Mouse (Mus musculus): ENCODE results near the gene Colq. TPM values are rescaled to one million over a fixed set of nuclear protein-coding genes. Genes with fewer than 3 reads are reported as not detected.
A peak's percentile ranks its signal among the peaks of the same experiment; 100 is the strongest.

Colq gene
- polyA plus RNA-seq, 1 experiment: not detected

GRCm38 (mm10) chr14:31583082-31583481, 8.1 kb downstream of the Colq start:
- H3K27me3 ChIP-seq (ENCODE audit: control insufficient read depth): peaks cover 8% of the 10 kb centered on the region; the same call in 1 of the 2 replicates
- no peak overlapping the region for H3K4me3 ChIP-seq (replicated peaks)
- H3K4me1 ChIP-seq (ENCODE audit: control insufficient read depth): no peaks in the 10 kb centered on the region; the same call in 1 of the 2 replicates
- no peaks in the 10 kb centered on the region; the same call in 1 of the 2 replicates for H3K36me3 ChIP-seq (ENCODE audit: control insufficient read depth)
- peaks cover 12% of the 10 kb centered on the region for H3K9me3 ChIP-seq (ENCODE audit: control insufficient read depth, low read length)
- TF ChIP-seq TAL1 (IDR thresholded peaks at IDR 0.05; ENCODE audit: low read length): no peak
- TF ChIP-seq GATA1 (IDR thresholded peaks at IDR 0.05; ENCODE audit: low read length): no peak

GRCm38 (mm10) chr14:31577966-31578735, 13.0 kb downstream of the Colq start:
- Histone ChIP-seq H3K36me3 (ENCODE audit: control insufficient read depth) (no peaks in the 10 kb centered on the region; the same call in 1 of the 2 replicates), H3K27me3 (ENCODE audit: control insufficient read depth) (peaks cover 14% of the 10 kb centered on the region), H3K4me3 (replicated peaks) (no peak overlapping the region), H3K4me1 (ENCODE audit: control insufficient read depth) (peaks cover under 1% of the 10 kb centered on the region), H3K9me3 (ENCODE audit: control insufficient read depth, low read length) (peaks cover 12% of the 10 kb centered on the region)
- TF ChIP-seq TAL1 (IDR thresholded peaks at IDR 0.05; ENCODE audit: low read length): no peak
- no peak for TF ChIP-seq GATA1 (IDR thresholded peaks at IDR 0.05; ENCODE audit: low read length)

- no peaks in the 10 kb centered on the region; the same call in 1 of the 2 replicates for H3K36me3 ChIP-seq (ENCODE audit: control insufficient read depth)
- H3K9me3 ChIP-seq (ENCODE audit: control insufficient read depth, low read length): peaks cover 12% of the 10 kb centered on the region
- H3K4me3 ChIP-seq (replicated peaks): no peak overlapping the region
- H3K27me3 ChIP-seq (ENCODE audit: control insufficient read depth): peaks cover 14% of the 10 kb centered on the region
- TF ChIP-seq GATA1 (IDR thresholded peaks at IDR 0.05; ENCODE audit: low read length) (no peak), TAL1 (IDR thresholded peaks at IDR 0.05; ENCODE audit: low read length) (no peak)
- peaks cover 6% of the 10 kb centered on the region for H3K4me1 ChIP-seq (ENCODE audit: control insufficient read depth)
Measured at GRCm38 (mm10) chr14:31576846-31577697, 14.1 kb downstream of the Colq start.

- no peaks in the 10 kb centered on the region for H3K36me3 ChIP-seq (ENCODE audit: control insufficient read depth)
- no peak overlapping the region for H3K4me3 ChIP-seq (replicated peaks)
- H3K9me3 ChIP-seq (ENCODE audit: control insufficient read depth, low read length): peaks cover 3% of the 10 kb centered on the region
- TF ChIP-seq GATA1 (IDR thresholded peaks at IDR 0.05; ENCODE audit: low read length): no peak
- TF ChIP-seq TAL1 (IDR thresholded peaks at IDR 0.05; ENCODE audit: low read length): no peak
- peaks cover 10% of the 10 kb centered on the region for H3K4me1 ChIP-seq (ENCODE audit: control insufficient read depth)
- peaks cover 7% of the 10 kb centered on the region for H3K27me3 ChIP-seq (ENCODE audit: control insufficient read depth)
Measured at GRCm38 (mm10) chr14:31575866-31576265, 15.3 kb downstream of the Colq start.

GRCm38 (mm10) chr14:31574903-31575665, 16.1 kb downstream of the Colq start:
- H3K4me3 ChIP-seq (replicated peaks): no peak overlapping the region
- H3K27me3 ChIP-seq (ENCODE audit: control insufficient read depth): peaks cover 6% of the 10 kb centered on the region
- no peak for TF ChIP-seq TAL1 (IDR thresholded peaks at IDR 0.05; ENCODE audit: low read length)

GRCm38 (mm10) chr14:31572561-31573175, 18.5 kb downstream of the Colq start:
- Histone ChIP-seq H3K9me3 (ENCODE audit: control insufficient read depth, low read length) (no peaks in the 10 kb centered on the region), H3K36me3 (ENCODE audit: control insufficient read depth) (no peaks in the 10 kb centered on the region), H3K4me3 (replicated peaks) (no peak overlapping the region), H3K27me3 (ENCODE audit: control insufficient read depth) (peaks cover 6% of the 10 kb centered on the region), H3K4me1 (ENCODE audit: control insufficient read depth) (peaks cover 31% of the 10 kb centered on the region)
- no peak for TF ChIP-seq GATA1 (IDR thresholded peaks at IDR 0.05; ENCODE audit: low read length)
- TF ChIP-seq TAL1 (IDR thresholded peaks at IDR 0.05; ENCODE audit: low read length): no peak

More at GRCm38 (mm10) chr14:31574903-31575665, 16.1 kb downstream of the Colq start:
- Histone ChIP-seq H3K36me3 (ENCODE audit: control insufficient read depth) (no peaks in the 10 kb centered on the region), H3K4me1 (ENCODE audit: control insufficient read depth) (peaks cover 18% of the 10 kb centered on the region), H3K9me3 (ENCODE audit: control insufficient read depth, low read length) (no peaks in the 10 kb centered on the region)

GRCm38 (mm10) chr14:31571419-31571818, 19.7 kb downstream of the Colq start:
- H3K9me3 ChIP-seq (ENCODE audit: control insufficient read depth, low read length): no peaks in the 10 kb centered on the region
- no peak overlapping the region for H3K4me3 ChIP-seq (replicated peaks)
- H3K27me3 ChIP-seq (ENCODE audit: control insufficient read depth): peaks cover 3% of the 10 kb centered on the region
- TF ChIP-seq GATA1 (IDR thresholded peaks at IDR 0.05; ENCODE audit: low read length) (no peak), TAL1 (IDR thresholded peaks at IDR 0.05; ENCODE audit: low read length) (no peak)
- peaks cover 31% of the 10 kb centered on the region for H3K4me1 ChIP-seq (ENCODE audit: control insufficient read depth)
- H3K36me3 ChIP-seq (ENCODE audit: control insufficient read depth): no peaks in the 10 kb centered on the region

GRCm38 (mm10) chr14:31570131-31570951, 20.8 kb downstream of the Colq start:
- Histone ChIP-seq H3K36me3 (ENCODE audit: control insufficient read depth) (no peaks in the 10 kb centered on the region), H3K4me3 (replicated peaks) (no peak overlapping the region), H3K27me3 (ENCODE audit: control insufficient read depth) (no peaks in the 10 kb centered on the region), H3K9me3 (ENCODE audit: control insufficient read depth, low read length) (no peaks in the 10 kb centered on the region), H3K4me1 (ENCODE audit: control insufficient read depth) (peaks cover 31% of the 10 kb centered on the region)
- TF ChIP-seq GATA1 (IDR thresholded peaks at IDR 0.05; ENCODE audit: low read length): no peak
- TF ChIP-seq TAL1 (IDR thresholded peaks at IDR 0.05; ENCODE audit: low read length): peak; percentile 38

Data from erythroblast, embryonic 14.5 days (primary cell).